Mouse (Mus musculus) thymus, adult 2 months (tissue): ENCODE measurements around the gene Edar. TPM values are rescaled to one million over a fixed set of nuclear protein-coding genes. Genes with fewer than 3 reads are reported as not detected.

Experiments
- DNase-seq: peaks from one replicate; pipeline ENCODE4 v3.0.0; 2021
- H3K27ac ChIP-seq: fragments of 200-500 bp; 2 replicates; pipeline ENCODE4 v1.5.1; 2012; ENCODE audit warnings: low read length, control low read depth; ENCODE audit not compliant: control insufficient read depth, insufficient read depth
- H3K27me3 ChIP-seq: fragments of 200-500 bp; 2 replicates; pipeline ENCODE4 v1.6.1; 2012; ENCODE audit warnings: mild to moderate bottlenecking, low read length, moderate library complexity, mixed read lengths; ENCODE audit not compliant: control insufficient read depth, insufficient read depth
- H3K36me3 ChIP-seq: fragments of 200-500 bp; 2 replicates; pipeline ENCODE4 v1.6.1; 2012; ENCODE audit warnings: mild to moderate bottlenecking, low read length, moderate library complexity; ENCODE audit not compliant: control insufficient read depth, insufficient read depth
- H3K4me1 ChIP-seq: fragments of 200-500 bp; replicated peaks from 2 replicates; pipeline ENCODE4 v1.6.1; 2012; ENCODE audit warnings: low read length; ENCODE audit not compliant: control insufficient read depth, insufficient read depth
- H3K4me3 ChIP-seq: fragments of 200-500 bp; 2 replicates; pipeline ENCODE4 v1.5.1; 2012; ENCODE audit warnings: mild to moderate bottlenecking, low read length, control low read depth, moderate library complexity; ENCODE audit not compliant: control insufficient read depth, insufficient read depth
- CTCF ChIP-seq: fragments of 200-500 bp; IDR thresholded peaks from 2 replicates; pipeline ENCODE4 v1.5.1; 2012; ENCODE audit warnings: mild to moderate bottlenecking, control low read depth, low read length, moderate library complexity, borderline replicate concordance; ENCODE audit not compliant: control insufficient read depth, poor library complexity, insufficient read depth; ENCODE audit errors: extremely low read depth
- POLR2A ChIP-seq: fragments of 200-500 bp; IDR thresholded peaks from 2 replicates; pipeline ENCODE4 v1.6.1; 2012; ENCODE audit warnings: mild to moderate bottlenecking, low read length, control low read depth, moderate library complexity; ENCODE audit not compliant: control insufficient read depth, poor library complexity, insufficient read depth; ENCODE audit errors: extremely low read depth
- WGBS: fragments of 180-500 bp; shearing (Covaris S2); methylation state at CpG from one replicate; pipeline ENCODE4 v1.1.7; 2018; 5-methylcytosine and 5-hydroxymethylcytosine counted together
- polyA plus RNA-seq: library from polyadenylated mRNA; depleted of rRNA; stranded (reverse); fragments of >200 nt; gene quantifications from 2 replicates; pipeline ENCODE4 v1.2.3, GENCODE M21; 2012

Gene Edar
- polyA plus RNA-seq, 1 experiment: 2.2 TPM

- DNase-seq: no peak
- H3K27me3 ChIP-seq: no peaks in the 10 kb centered on the region
- 94% methylated on average over 5 of the region's 5 CpGs for WGBS
- H3K36me3 ChIP-seq: no peaks in the 10 kb centered on the region
- H3K4me3 ChIP-seq: no peak overlapping the region
- no peak overlapping the region for H3K27ac ChIP-seq
- TF ChIP-seq POLR2A: no peak
- no peak for TF ChIP-seq CTCF
- H3K4me1 ChIP-seq: no peaks in the 10 kb centered on the region
Observed at GRCm38 (mm10) chr10:58600151-58600550, 75.3 kb downstream of the Edar start.

DNA sequence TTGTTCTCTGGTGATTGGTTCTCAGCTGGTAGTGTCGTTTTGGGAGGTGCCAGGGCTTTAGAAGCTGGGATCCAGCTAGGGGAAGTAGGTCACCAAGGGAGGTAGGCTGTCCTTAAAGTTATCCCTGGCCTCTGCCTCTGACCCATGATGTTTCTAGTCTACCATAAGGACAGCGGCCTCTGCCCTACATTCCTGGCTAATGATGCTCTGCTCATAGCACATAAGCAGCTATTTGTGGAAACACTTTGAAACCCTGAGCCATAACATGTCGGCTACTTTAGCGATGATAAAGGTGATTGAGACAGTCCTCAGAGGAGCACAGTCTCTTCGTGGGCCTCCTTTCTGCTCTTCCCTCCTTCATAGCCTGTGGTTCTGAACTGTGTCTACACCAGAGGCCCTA, 79.6 kb downstream of the Edar start:
- Histone ChIP-seq H3K36me3 (no peaks in the 10 kb centered on the region), H3K4me3 (no peak overlapping the region), H3K27ac (no peak overlapping the region), H3K27me3 (no peaks in the 10 kb centered on the region), H3K4me1 (no peaks in the 10 kb centered on the region)
- TF ChIP-seq CTCF (no peak), POLR2A (no peak)
- DNase-seq: no peak
- WGBS: 92% methylated on average over 5 of the region's 5 CpGs

DNA sequence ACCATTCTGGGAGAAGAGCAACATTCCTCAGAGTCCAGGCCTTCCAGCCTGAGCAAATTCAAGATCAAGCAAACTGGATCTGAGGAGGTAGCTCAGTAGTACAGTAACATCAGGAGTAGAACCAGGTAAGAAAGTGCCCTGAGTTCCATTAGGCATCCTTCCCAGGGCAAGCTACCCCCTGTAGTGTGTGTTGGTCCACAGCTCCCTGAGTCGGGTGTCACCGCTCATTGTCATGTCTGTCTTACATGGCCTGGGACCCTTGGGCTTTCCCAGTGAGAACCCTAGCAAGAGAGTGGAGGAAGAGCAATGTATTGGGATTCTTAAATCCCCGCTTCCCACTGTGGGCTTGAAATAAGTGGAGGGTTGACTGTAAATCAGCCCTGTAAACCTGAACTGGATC, 80.3 kb downstream of the Edar start:
- H3K27me3 ChIP-seq: no peaks in the 10 kb centered on the region
- 97% methylated on average over 3 of the region's 3 CpGs for WGBS
- H3K4me3 ChIP-seq: no peak overlapping the region
- no peak for DNase-seq
- H3K27ac ChIP-seq: no peak overlapping the region
- TF ChIP-seq CTCF (no peak), POLR2A (no peak)
- no peaks in the 10 kb centered on the region for H3K4me1 ChIP-seq
- no peaks in the 10 kb centered on the region for H3K36me3 ChIP-seq

DNA sequence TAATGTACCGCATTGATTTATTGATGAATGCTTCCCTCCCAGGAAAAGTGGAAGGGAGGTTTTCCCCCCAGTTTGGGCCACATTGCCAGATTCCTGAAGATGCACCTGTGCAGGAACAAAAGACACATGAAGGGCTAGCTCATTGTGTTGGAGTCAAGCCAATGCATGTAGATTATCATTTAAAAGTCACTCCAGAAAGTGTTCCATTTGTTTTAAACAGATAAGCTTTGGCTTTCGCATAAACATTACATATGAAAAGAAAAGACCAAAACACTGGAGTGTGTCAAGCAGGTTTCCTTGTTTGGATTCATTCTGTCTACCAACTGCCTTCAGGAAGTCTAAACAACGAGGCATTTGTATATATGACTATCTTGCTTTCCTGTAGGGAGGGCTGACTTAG, 81.0 kb downstream of the Edar start:
- no peak for TF ChIP-seq CTCF
- TF ChIP-seq POLR2A: no peak
- no peaks in the 10 kb centered on the region for H3K36me3 ChIP-seq
- 75% methylated on average over 3 of the region's 3 CpGs for WGBS
- no peak overlapping the region for H3K27ac ChIP-seq
- no peak overlapping the region for H3K4me3 ChIP-seq
- H3K4me1 ChIP-seq: no peaks in the 10 kb centered on the region
- DNase-seq: no peak
- H3K27me3 ChIP-seq: no peaks in the 10 kb centered on the region

DNA sequence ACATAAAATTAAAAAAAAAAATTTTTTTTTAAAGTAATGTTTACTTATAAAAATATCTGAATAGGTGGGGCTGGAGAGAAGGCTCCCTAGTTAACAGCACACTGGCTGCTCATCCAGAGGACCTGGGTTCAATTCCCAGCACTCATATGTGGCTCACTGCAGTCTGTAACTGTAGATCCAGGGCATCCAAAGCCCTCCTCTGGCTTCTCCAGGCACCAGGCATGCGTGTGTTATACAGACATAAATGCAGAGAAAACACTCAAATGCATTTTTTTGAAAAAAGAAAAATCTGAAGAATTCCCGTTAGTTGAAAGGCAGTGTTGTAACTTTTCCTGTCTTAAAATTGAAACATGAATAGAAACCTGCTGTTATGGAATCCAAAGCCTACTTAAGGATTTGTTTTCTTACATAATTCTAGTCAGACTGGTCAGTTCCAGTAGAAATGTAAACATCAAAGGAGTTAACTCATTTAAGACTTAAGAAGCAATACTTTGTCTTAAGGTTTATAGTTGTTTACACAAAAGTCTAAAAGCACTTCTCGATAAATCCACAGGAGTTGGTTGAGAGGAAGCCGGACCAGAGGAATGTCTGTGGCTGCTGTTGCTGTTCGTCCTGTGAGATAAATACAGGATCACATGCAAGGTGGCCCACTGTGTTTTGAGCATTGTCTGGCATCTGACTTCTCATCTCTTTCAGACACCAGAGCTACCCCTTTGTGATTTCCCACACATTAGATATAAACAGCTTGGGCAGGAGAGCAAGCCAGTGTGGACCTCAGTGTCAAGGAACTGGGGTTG, 89.8 kb downstream of the Edar start:
- Histone ChIP-seq H3K27me3 (no peaks in the 10 kb centered on the region), H3K27ac (no peak overlapping the region), H3K4me1 (no peaks in the 10 kb centered on the region), H3K36me3 (no peaks in the 10 kb centered on the region), H3K4me3 (no peak overlapping the region)
- no peak for TF ChIP-seq CTCF
- TF ChIP-seq POLR2A: no peak
- no peak for DNase-seq
- WGBS: 90% methylated on average over 5 of the region's 5 CpGs

GRCm38 (mm10) chr10:58560521-58560920, 114.9 kb downstream of the Edar start:
- Histone ChIP-seq H3K27ac (no peak overlapping the region), H3K4me1 (no peaks in the 10 kb centered on the region), H3K27me3 (no peaks in the 10 kb centered on the region), H3K4me3 (no peak overlapping the region), H3K36me3 (no peaks in the 10 kb centered on the region)
- no peak for TF ChIP-seq POLR2A
- TF ChIP-seq CTCF: no peak
- no peak for DNase-seq
- 93% methylated on average over 6 of the region's 6 CpGs for WGBS
